ENCODE assay signal across 30 mouse cellular contexts in genomic region chr14:26773536-26773935, GRCm38 (mm10).
"Had no signal": no experiment of that assay in that cellular context is flagged by ENCODE, and none has a peak within 500 bp of the region (broad histone marks: within the 10 kb centered on the region; RNA-seq: fewer than 3 reads in every experiment).

No protein-coding gene starts in this region.

- H3K4me3 ChIP-seq: left cerebral cortex, adult 2 months; limb, embryonic 10.5 days; limb, embryonic 12.5 days; limb, embryonic 13.5 days; limb, embryonic 15.5 days; liver, embryonic 12.5 days; liver, embryonic 13.5 days; liver, embryonic 15.5 days; lung, embryonic 15.5 days; megakaryocyte, embryonic 14.5 days; midbrain, embryonic 10.5 days; midbrain, embryonic 12.5 days; midbrain, embryonic 13.5 days; midbrain, embryonic 15.5 days; myocyte had no signal

- ATAC-seq: liver, embryonic 12.5 days; liver, postnatal 0 days; lung, postnatal 0 days; midbrain, embryonic 13.5 days; midbrain, embryonic 15.5 days had no signal

- DNase-seq: left cerebral cortex, postnatal 4 days; liver; liver, embryonic 13.5 days; liver, postnatal 0 days; lung, adult 18-20 months; lung, adult 2 months; lung, embryonic 14.5 days; lung, postnatal 10 days; lung, postnatal 14 days; lung, postnatal 36 days; lung, postnatal 4 days had no signal

- H3K9ac ChIP-seq: limb, embryonic 12.5 days; limb, embryonic 13.5 days; limb, embryonic 15.5 days; liver, embryonic 12.5 days; liver, embryonic 13.5 days; liver, embryonic 14.5 days; liver, embryonic 15.5 days; liver, postnatal 0 days; lung, embryonic 14.5 days; lung, embryonic 15.5 days; midbrain, embryonic 12.5 days; midbrain, embryonic 13.5 days; midbrain, embryonic 15.5 days had no signal

- H3K9me3 ChIP-seq: limb, embryonic 10.5 days; limb, embryonic 12.5 days; limb, embryonic 13.5 days; limb, embryonic 15.5 days; liver, embryonic 12.5 days; liver, embryonic 13.5 days; liver, embryonic 15.5 days; lung, embryonic 15.5 days; midbrain, embryonic 10.5 days; midbrain, embryonic 12.5 days; midbrain, embryonic 13.5 days; midbrain, embryonic 15.5 days had no signal

- H3K27me3 ChIP-seq: limb, embryonic 12.5 days; limb, embryonic 13.5 days; limb, embryonic 15.5 days; liver, embryonic 12.5 days; liver, embryonic 13.5 days; liver, embryonic 15.5 days; lung, embryonic 15.5 days; megakaryocyte, embryonic 14.5 days; midbrain, embryonic 12.5 days; midbrain, embryonic 13.5 days; midbrain, embryonic 15.5 days had no signal

- H3K4me2 ChIP-seq: limb, embryonic 12.5 days; limb, embryonic 13.5 days; limb, embryonic 15.5 days; liver, embryonic 11.5 days; liver, embryonic 12.5 days; liver, embryonic 13.5 days; liver, embryonic 15.5 days; lung, embryonic 14.5 days; lung, embryonic 15.5 days; midbrain, embryonic 11.5 days; midbrain, embryonic 12.5 days; midbrain, embryonic 13.5 days; midbrain, embryonic 15.5 days had no signal

- H3K4me1 ChIP-seq: limb, embryonic 10.5 days; limb, embryonic 12.5 days; limb, embryonic 13.5 days; limb, embryonic 15.5 days; liver, embryonic 12.5 days; liver, embryonic 13.5 days; liver, embryonic 15.5 days; lung, embryonic 15.5 days; midbrain, embryonic 10.5 days; midbrain, embryonic 12.5 days; midbrain, embryonic 13.5 days; midbrain, embryonic 15.5 days had no signal

- H3K27ac ChIP-seq: left cerebral cortex, adult 2 months; limb, embryonic 10.5 days; limb, embryonic 12.5 days; limb, embryonic 13.5 days; limb, embryonic 15.5 days; liver, embryonic 12.5 days; liver, embryonic 13.5 days; liver, embryonic 14.5 days; liver, embryonic 15.5 days; lung, embryonic 15.5 days; macrophage; midbrain, embryonic 10.5 days; midbrain, embryonic 12.5 days; midbrain, embryonic 13.5 days; midbrain, embryonic 15.5 days had no signal

- H3K36me3 ChIP-seq: limb, embryonic 10.5 days; limb, embryonic 12.5 days; limb, embryonic 13.5 days; limb, embryonic 15.5 days; liver, embryonic 12.5 days; liver, embryonic 13.5 days; liver, embryonic 15.5 days; lung, embryonic 15.5 days; midbrain, embryonic 10.5 days; midbrain, embryonic 12.5 days; midbrain, embryonic 13.5 days; midbrain, embryonic 15.5 days had no signal
